Mouse (Mus musculus) bone marrow, adult 2 months (tissue): ENCODE data around the gene Immt. TPM values are rescaled to one million over a fixed set of nuclear protein-coding genes. Genes with fewer than 3 reads are reported as not detected.
"Not testable (repeated sequence)": the region's sequence is repeated elsewhere in the genome, so short reads cannot be mapped to it uniquely, and the experiment has no call there.

Experiments
- H3K27ac ChIP-seq: fragments of 200-500 bp; 2 replicates; pipeline ENCODE4 v1.5.1; 2012; ENCODE audit warnings: low read depth, mild to moderate bottlenecking, control low read depth, inconsistent platforms, low read length; ENCODE audit not compliant: control insufficient read depth, poor library complexity, insufficient read depth
- H3K4me1 ChIP-seq: fragments of 200-500 bp; 2 replicates; pipeline ENCODE4 v1.6.1; 2011; ENCODE audit warnings: low read length; ENCODE audit not compliant: control insufficient read depth, insufficient read depth
- H3K4me3 ChIP-seq: fragments of 200-500 bp; replicated peaks from 2 replicates; pipeline ENCODE3; 2011; ENCODE audit warnings: mild to moderate bottlenecking, low read depth, low read length, control low read depth; ENCODE audit not compliant: control insufficient read depth
- CTCF ChIP-seq: fragments of 200-500 bp; IDR thresholded peaks from 2 replicates; pipeline ENCODE4 v1.5.1; 2011; ENCODE audit warnings: low read length, control low read depth; ENCODE audit not compliant: control insufficient read depth, insufficient read depth
- POLR2A ChIP-seq: fragments of 200-500 bp; IDR thresholded peaks from 2 replicates; pipeline ENCODE4 v1.6.1; 2011; ENCODE audit warnings: low read depth, mild to moderate bottlenecking, control low read depth, low read length, borderline replicate concordance; ENCODE audit not compliant: control insufficient read depth
- whole genome bisulfite sequencing: fragments of 180-500 bp; shearing (Covaris S2); methylation state at CpG from one replicate; pipeline ENCODE4 v1.1.7; 2018; 5-methylcytosine and 5-hydroxymethylcytosine counted together
- polyA plus RNA-seq: library from polyadenylated mRNA; stranded (reverse); fragments of >200 nt; gene quantifications from 2 replicates; pipeline ENCODE4 v1.2.4, GENCODE M21; 2011; ENCODE audit warnings: low replicate concordance; ENCODE audit not compliant: missing spikeins, insufficient read depth, insufficient read length

The Immt gene
- polyA plus RNA-seq, 1 experiment, result 103 TPM

- 73% methylated on average over 5 of the region's 5 CpGs for WGBS
- peaks cover 2% of the 10 kb centered on the region for H3K4me1 ChIP-seq
- TF ChIP-seq CTCF, result no peak
- no peak overlapping the region for H3K4me3 ChIP-seq
- no peak overlapping the region for H3K27ac ChIP-seq
These were observed 80.7 kb downstream of the Immt start for GRCm38 (mm10) chr6:71911686-71912450.

GRCm38 (mm10) chr6:71920752-71921151, 89.6 kb downstream of the Immt start:
- TF ChIP-seq CTCF (no peak), POLR2A (no peak)
- no peak overlapping the region for H3K27ac ChIP-seq
- 88% methylated on average over 7 of the region's 7 CpGs for WGBS
- H3K4me3 ChIP-seq, result no peak overlapping the region
- no peaks in the 10 kb centered on the region for H3K4me1 ChIP-seq

- not testable (repeated sequence) for H3K4me1 ChIP-seq, H3K4me3 ChIP-seq
- 33% methylated on average over 5 of the region's 5 CpGs for WGBS
- peak overlapping the region; percentile 11; the same call in 1 of the 2 replicates for H3K27ac ChIP-seq
These were observed 94.1 kb downstream of the Immt start for GRCm38 (mm10) chr6:71925233-71925632.

Other genes with a start within 250 kb of the Immt start
- gene Kdm3a, start 198.3 kb upstream of the Immt start, polyA plus RNA-seq, result 10.5 and 16.7 TPM in 2 replicates
- gene Reep1, start 123.8 kb upstream of the Immt start, polyA plus RNA-seq, result 0.90 TPM in 1 of 2 replicates, not detected in the other
- 28.4 and 29.9 TPM in 2 replicates for gene Mrpl35, start 4.4 kb upstream of the Immt start, polyA plus RNA-seq
- 51.4 and 76.2 TPM in 2 replicates for gene Ptcd3, start 77.4 kb downstream of the Immt start, polyA plus RNA-seq
- gene Polr1a, start 77.7 kb downstream of the Immt start, polyA plus RNA-seq, result 13.4 and 21.0 TPM in 2 replicates